Mouse (Mus musculus): ENCODE measurements at regions not wholly inside any gene's neighbourhood (a gene's known extent, or its start where the extent isn't known, plus 50 kb on each side); places are given as distances from the start of the nearest gene placed in this dataset.
A peak's percentile ranks its signal among the peaks of the same experiment; 100 is the strongest.
"Not testable (repeated sequence)": the region's sequence is repeated elsewhere in the genome, so short reads cannot be mapped to it uniquely, and the experiment has no call there.

DNA sequence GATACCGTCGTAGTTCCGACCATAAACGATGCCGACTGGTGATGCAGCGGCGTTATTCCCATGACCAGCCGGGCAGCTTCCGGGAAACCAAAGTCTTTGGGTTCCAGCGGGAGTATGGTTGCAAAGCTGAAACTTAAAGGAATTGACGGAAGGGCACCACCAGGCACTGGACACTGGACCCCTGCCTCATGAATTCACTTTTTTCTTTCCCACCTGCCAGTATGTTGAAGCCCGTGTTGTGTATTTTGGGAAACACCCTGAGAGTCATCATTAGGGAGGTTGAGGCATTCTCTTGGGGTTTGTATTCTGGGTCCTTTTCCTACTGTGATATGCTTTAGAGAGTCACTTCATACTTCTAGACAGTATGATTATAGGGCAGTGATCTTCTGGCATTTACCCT is 197.9 kb downstream of the Samd9l start:
- DNase-seq (ENCODE audit: low spot score in 2 of 2) = not testable (repeated sequence)

DNA sequence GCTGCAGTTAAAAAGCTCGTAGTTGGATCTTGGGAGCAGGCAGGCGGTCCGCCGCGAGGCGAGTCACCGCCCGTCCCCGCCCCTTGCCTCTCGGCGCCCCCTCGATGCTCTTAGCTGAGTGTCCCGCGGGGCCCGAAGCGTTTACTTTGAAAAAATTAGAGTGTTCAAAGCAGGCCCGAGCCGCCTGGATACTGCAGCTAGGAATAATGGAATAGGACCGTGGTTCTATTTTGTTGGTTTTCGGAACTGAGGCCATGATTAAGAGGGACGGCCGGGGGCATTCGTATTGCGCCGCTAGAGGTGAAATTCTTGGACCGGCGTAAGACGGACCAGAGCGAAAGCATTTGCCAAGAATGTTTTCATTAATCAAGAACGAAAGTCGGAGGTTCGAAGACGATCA is 198.3 kb downstream of the Samd9l start:
- peak in 1 of 2 experiments; percentile 12 for DNase-seq (ENCODE audit: low spot score in 2 of 2)

GRCm38 (mm10) chr6:3200586-3200985 is 198.8 kb downstream of the Samd9l start:
- DNase-seq (ENCODE audit: low spot score in 2 of 2) = peak; percentile 36 to 49

- not testable (repeated sequence) for DNase-seq (ENCODE audit: low spot score in 2 of 2)
Measured at GRCm38 (mm10) chr6:3192424-3192820, 206.9 kb downstream of the Samd9l start.

GRCm38 (mm10) chr6:3191695-3192423 is 207.5 kb downstream of the Samd9l start:
- DNase-seq (ENCODE audit: low spot score in 2 of 2) = not testable (repeated sequence)

- DNase-seq (ENCODE audit: low spot score in 2 of 2) = peak; percentile 35 to 62
Measured at GRCm38 (mm10) chr6:3183819-3184199, 215.6 kb downstream of the Samd9l start.

DNA sequence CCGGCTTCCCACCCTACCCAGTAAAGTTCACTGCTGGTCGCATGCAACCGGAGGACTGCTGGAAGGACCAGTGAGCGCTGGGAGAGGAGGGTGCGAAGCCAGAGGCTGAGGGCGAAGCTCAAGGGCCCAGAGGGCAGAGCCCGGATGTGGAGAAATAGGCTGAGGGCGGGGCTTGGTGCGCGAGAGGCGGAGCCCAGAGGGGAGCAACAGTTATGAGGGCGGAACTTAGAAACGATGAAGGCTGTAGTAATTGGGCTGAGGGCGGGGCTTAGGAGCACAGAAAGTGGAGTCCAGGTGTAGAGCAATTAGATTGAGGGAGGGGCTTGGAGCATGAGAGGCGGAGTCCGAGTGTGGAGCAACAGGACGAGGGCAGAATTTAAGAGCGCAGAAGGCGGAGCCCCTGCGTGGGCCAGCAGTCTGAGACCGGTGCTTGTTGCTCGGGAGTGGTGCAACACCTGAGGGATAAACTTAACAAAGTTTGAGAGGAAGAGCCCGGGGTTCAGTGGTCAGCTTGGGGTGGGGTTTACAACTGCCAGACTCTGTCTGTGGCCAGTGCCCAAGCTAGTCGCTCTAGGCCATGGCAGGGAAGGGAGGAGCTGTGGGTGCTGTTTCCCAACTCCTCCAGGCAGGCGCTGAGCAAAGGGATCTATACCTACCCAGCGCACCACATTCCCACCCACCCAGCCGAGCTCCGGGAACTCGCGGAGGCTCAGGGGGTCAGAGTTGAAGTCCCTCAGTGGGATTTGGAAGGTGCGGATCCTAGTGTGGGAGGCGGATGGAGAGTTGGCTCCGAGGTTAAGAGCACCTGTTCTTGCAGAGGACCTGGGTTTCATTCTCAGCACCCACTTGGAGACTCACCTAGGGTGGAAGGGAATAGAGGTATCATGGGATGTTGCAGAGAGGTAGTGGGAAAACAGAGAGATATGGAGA is 216.2 kb downstream of the Samd9l start:
- peak; percentile 80 to 84 for DNase-seq (ENCODE audit: low spot score in 2 of 2)

GRCm38 (mm10) chr6:3182424-3182841 is 216.9 kb downstream of the Samd9l start:
- DNase-seq (ENCODE audit: low spot score in 2 of 2) = peak; percentile 4 to 13

GRCm38 (mm10) chr6:3179603-3180348 is 219.6 kb downstream of the Samd9l start:
- DNase-seq (ENCODE audit: low spot score in 2 of 2) = not testable (repeated sequence)

- DNase-seq (ENCODE audit: low spot score in 2 of 2) = not testable (repeated sequence)
Measured at GRCm38 (mm10) chr6:3169479-3169878, 229.9 kb downstream of the Samd9l start.

DNA sequence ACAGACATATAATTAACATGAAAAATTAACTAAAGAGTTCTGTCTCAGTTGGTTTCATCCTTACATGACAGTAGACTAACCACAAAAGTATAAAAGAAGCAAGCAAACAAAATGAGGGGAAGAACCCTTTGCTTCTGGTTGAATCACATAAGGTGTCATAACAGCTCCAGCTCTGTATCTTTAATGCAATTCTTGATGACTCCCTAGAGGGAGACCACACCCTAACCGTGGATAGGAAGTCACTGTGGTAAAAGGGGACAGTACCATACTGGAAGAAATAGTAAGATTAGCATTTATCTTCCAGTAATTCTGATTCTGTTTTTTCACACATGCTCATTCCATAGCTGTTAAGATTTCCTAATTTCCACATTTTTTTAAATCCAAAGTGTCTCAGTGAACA is 233.2 kb downstream of the Samd9l start:
- not testable (repeated sequence) for DNase-seq (ENCODE audit: low spot score in 2 of 2)

- DNase-seq (ENCODE audit: low spot score in 2 of 2) = not testable (repeated sequence)
Measured at GRCm38 (mm10) chr6:3151901-3152300, 247.5 kb downstream of the Samd9l start.

GRCm38 (mm10) chr6:3137823-3138222 is 261.5 kb downstream of the Samd9l start:
- DNase-seq (ENCODE audit: low spot score in 2 of 2) = not testable (repeated sequence)

- not testable (repeated sequence) for DNase-seq (ENCODE audit: low spot score in 2 of 2)
Measured at GRCm38 (mm10) chr6:3133763-3134162, 265.6 kb downstream of the Samd9l start.

- not testable (repeated sequence) for DNase-seq (ENCODE audit: low spot score in 2 of 2)
Measured at GRCm38 (mm10) chr6:3116296-3116695, 283.1 kb downstream of the Samd9l start.
